28 mouse cellular contexts compared by ENCODE assay signal in genomic region chr6:24245591-24245990, GRCm38 (mm10).
A peak's percentile ranks its signal among the peaks of the same experiment; 100 is the strongest.
DNase-seq lines count a peak whose midpoint lies in the region; ATAC-seq lines count a peak whose summit lies in the region.
"Had no signal": no experiment of that assay in that cellular context is flagged by ENCODE, and none has a peak within 500 bp of the region (broad histone marks: within the 10 kb centered on the region; RNA-seq: fewer than 3 reads in every experiment).

No protein-coding gene starts in this region.

- H3K4me2 ChIP-seq in forebrain, embryonic 14.5 days (ENCODE audit: low read length), result no peak overlapping the region
- no peak overlapping the region for H3K4me2 ChIP-seq in forebrain, embryonic 15.5 days (replicated peaks)
- H3K4me2 ChIP-seq: embryonic facial prominence, embryonic 15.5 days; heart, embryonic 13.5 days; hindbrain, embryonic 14.5 days; kidney, embryonic 15.5 days; limb, embryonic 15.5 days; lung, embryonic 14.5 days; midbrain, embryonic 15.5 days had no signal

- H3K9me3 ChIP-seq in forebrain, embryonic 14.5 days (replicated peaks; ENCODE audit: control insufficient read depth, low read length), result no peaks in the 10 kb centered on the region
- no peaks in the 10 kb centered on the region for H3K9me3 ChIP-seq in forebrain, embryonic 15.5 days
- H3K9me3 ChIP-seq: embryonic facial prominence, embryonic 10.5 days; embryonic facial prominence, embryonic 15.5 days; G1E; heart, embryonic 13.5 days; kidney, embryonic 15.5 days; limb, embryonic 10.5 days; limb, embryonic 15.5 days; midbrain, embryonic 10.5 days; midbrain, embryonic 15.5 days had no signal

- DNase-seq in forebrain, embryonic 14.5 days (ENCODE audit: low spot score), result peak; percentile 19
- peak; percentile 81 for DNase-seq in cerebellum, adult 11-12 months
- peak; percentile 84 for DNase-seq in cerebellum, adult 9-11 months
- no peak for DNase-seq in kidney, postnatal 4 days
- no peak for DNase-seq in adrenal gland, postnatal 36 days
- DNase-seq in spleen, postnatal 36 days (ENCODE audit: low spot score in 2 of 2), result no peak
- DNase-seq: adrenal gland, adult 8-10 months; gastrocnemius, postnatal 10 days; heart, postnatal 10 days; kidney, postnatal 25 days; lung, embryonic 14.5 days; right cerebral cortex, postnatal 25 days; thymus, postnatal 14 days had no signal

- WGBS in forebrain, embryonic 14.5 days, result 91% methylated on average over 1 of the region's 1 CpGs
- WGBS in forebrain, embryonic 15.5 days, result 88% methylated on average over 1 of the region's 1 CpGs

- H3K9ac ChIP-seq in forebrain, embryonic 14.5 days (ENCODE audit: low read length), result no peak overlapping the region
- H3K9ac ChIP-seq in forebrain, embryonic 15.5 days (replicated peaks), result no peak overlapping the region
- H3K9ac ChIP-seq: embryonic facial prominence, embryonic 15.5 days; heart, embryonic 13.5 days; hindbrain, embryonic 14.5 days; kidney, embryonic 15.5 days; limb, embryonic 15.5 days; liver, embryonic 14.5 days; lung, embryonic 14.5 days; midbrain, embryonic 15.5 days had no signal

- H3K27ac ChIP-seq in forebrain, embryonic 14.5 days (ENCODE audit: low read depth, low read length), result no peak overlapping the region
- H3K27ac ChIP-seq in forebrain, embryonic 15.5 days (replicated peaks), result no peak overlapping the region
- H3K27ac ChIP-seq: embryonic facial prominence, embryonic 10.5 days; embryonic facial prominence, embryonic 15.5 days; heart, embryonic 13.5 days; hindbrain, embryonic 14.5 days; kidney, embryonic 15.5 days; layer of hippocampus, adult 2 months; limb, embryonic 10.5 days; limb, embryonic 15.5 days; liver, embryonic 14.5 days; midbrain, embryonic 10.5 days; midbrain, embryonic 15.5 days had no signal

- no peak for ATAC-seq in forebrain, embryonic 14.5 days
- ATAC-seq in forebrain, embryonic 15.5 days (replicated peaks), result no peak; the same call in 1 of the 2 replicates
- ATAC-seq: forebrain, embryonic 16.5 days; intestine, postnatal 0 days; midbrain, embryonic 15.5 days had no signal

- H3K27me3 ChIP-seq in forebrain, embryonic 14.5 days (replicated peaks; ENCODE audit: control insufficient read depth, insufficient read depth, low read length), result no peaks in the 10 kb centered on the region
- H3K27me3 ChIP-seq in forebrain, embryonic 15.5 days, result no peaks in the 10 kb centered on the region
- H3K27me3 ChIP-seq: embryonic facial prominence, embryonic 15.5 days; heart, embryonic 13.5 days; kidney, embryonic 15.5 days; limb, embryonic 15.5 days; midbrain, embryonic 15.5 days had no signal

- no peaks in the 10 kb centered on the region for H3K4me1 ChIP-seq in forebrain, embryonic 14.5 days (ENCODE audit: control insufficient read depth, insufficient read depth, low read length)
- no peaks in the 10 kb centered on the region for H3K4me1 ChIP-seq in forebrain, embryonic 15.5 days
- H3K4me1 ChIP-seq: embryonic facial prominence, embryonic 10.5 days; embryonic facial prominence, embryonic 15.5 days; heart, embryonic 13.5 days; kidney, embryonic 15.5 days; limb, embryonic 10.5 days; limb, embryonic 15.5 days; midbrain, embryonic 10.5 days; midbrain, embryonic 15.5 days had no signal

- no peak overlapping the region for H3K4me3 ChIP-seq in forebrain, embryonic 14.5 days (ENCODE audit: low read depth, low read length)
- H3K4me3 ChIP-seq in forebrain, embryonic 15.5 days, result no peak overlapping the region
- H3K4me3 ChIP-seq: embryonic facial prominence, embryonic 10.5 days; embryonic facial prominence, embryonic 15.5 days; heart, embryonic 13.5 days; kidney, embryonic 15.5 days; layer of hippocampus, adult 2 months; limb, embryonic 10.5 days; limb, embryonic 15.5 days; midbrain, embryonic 10.5 days; midbrain, embryonic 15.5 days had no signal

- no peaks in the 10 kb centered on the region for H3K36me3 ChIP-seq in forebrain, embryonic 14.5 days (ENCODE audit: control insufficient read depth, insufficient read depth, low read length)
- H3K36me3 ChIP-seq in forebrain, embryonic 15.5 days, result no peaks in the 10 kb centered on the region
- H3K36me3 ChIP-seq: embryonic facial prominence, embryonic 10.5 days; embryonic facial prominence, embryonic 15.5 days; G1E; heart, embryonic 13.5 days; kidney, embryonic 15.5 days; limb, embryonic 10.5 days; limb, embryonic 15.5 days; midbrain, embryonic 10.5 days; midbrain, embryonic 15.5 days had no signal

Comparison
In these comparisons a context has a peak if more than half of its experiments do, and no peak if none do; other contexts are left out.
1. DNase-seq: peak in forebrain, embryonic 14.5 days (single experiment), cerebellum, adult 11-12 months (single experiment) and cerebellum, adult 9-11 months (single experiment); none in kidney, postnatal 4 days (0 of 2), adrenal gland, postnatal 36 days (0 of 2) and spleen, postnatal 36 days (0 of 2).